Mouse (Mus musculus): ENCODE data around the gene Crabp2.

The Crabp2 gene

DNA sequence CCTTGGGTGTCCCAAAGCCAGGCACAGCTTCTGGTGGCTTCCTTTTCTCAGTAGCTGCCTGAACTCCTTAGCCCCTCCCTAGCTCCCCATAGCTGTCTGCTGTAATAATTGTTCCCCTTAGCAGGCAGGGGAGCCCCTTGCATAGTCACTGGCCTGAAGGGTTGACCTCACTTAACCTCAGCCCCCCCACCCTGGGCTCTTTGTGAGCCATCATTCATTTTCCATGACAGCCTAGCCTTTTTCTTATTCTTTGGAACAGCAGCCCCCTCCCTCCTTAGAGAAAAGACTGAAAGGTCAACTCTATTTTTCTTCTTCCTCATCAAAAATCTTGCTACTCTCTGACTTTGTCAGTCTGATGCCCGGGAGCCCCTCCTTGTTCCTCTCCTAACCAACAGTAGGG is 10.5 kb downstream of the Crabp2 start:
- DNase-seq (ENCODE audit: low read depth) = no peak

- no peak for DNase-seq (ENCODE audit: low read depth)
These were observed 10.9 kb downstream of the Crabp2 start for GRCm38 (mm10) chr3:87959371-87959770.

DNA sequence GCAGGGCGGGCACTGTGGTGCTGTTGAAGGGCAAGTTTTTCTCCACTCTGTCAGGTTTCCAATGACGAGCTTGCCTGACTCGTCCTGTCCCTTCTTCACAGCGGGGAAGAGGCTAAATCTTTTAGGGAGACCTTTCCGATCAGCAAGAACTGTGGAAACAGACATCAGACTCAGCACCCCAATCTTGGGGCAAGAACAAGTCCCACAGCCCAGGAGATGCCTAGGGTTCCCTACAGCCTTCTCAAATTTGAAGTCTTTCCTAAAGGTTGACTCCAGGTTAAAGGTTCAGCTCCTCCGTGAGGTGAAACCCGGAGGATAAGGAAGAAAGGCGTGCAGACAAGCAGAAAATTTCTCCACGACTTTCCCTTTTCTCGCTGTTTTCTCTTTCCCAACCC is 11.7 kb downstream of the Crabp2 start:
- no peak for DNase-seq (ENCODE audit: low read depth)

GRCm38 (mm10) chr3:87960586-87961191 is 12.2 kb downstream of the Crabp2 start:
- DNase-seq (ENCODE audit: low read depth) = peak; percentile 95

DNA sequence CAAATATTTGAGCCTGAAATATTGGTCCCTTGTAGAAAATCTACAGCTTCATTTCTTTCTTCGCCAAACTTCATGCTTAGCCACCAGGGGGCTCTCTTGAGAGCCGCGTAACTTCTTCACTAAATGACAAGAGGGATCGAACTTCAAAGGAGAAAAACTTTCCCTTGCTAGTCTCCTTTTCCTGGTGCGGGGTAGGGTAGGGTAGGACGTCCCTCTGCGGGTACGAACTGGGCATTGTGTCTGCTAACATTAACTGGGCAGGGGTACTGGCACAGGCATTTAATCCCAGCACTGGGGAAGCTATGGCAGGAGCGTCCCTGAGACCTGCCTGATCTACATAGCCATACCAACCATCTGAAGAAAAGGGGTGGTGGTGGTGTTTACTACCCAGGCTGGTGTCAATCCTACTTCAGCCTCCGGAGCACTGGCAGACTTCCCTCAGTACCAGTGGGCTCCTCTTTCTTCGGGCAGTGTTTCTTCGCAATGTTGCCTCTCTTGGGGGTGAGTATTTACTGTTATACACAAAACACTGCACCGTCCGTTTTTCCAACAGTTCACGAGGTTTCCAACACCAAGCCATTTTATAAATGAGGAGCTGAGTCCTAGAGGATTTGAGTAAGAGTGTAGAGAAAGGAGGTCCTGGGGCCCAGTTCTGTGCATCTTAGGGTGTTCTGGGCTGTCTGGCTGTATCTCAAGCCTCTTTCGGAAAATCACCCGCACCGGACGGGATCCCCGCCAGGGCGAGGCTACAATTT is 21.9 kb downstream of the Crabp2 start:
- DNase-seq (ENCODE audit: low read depth) = peak; percentile 70

DNA sequence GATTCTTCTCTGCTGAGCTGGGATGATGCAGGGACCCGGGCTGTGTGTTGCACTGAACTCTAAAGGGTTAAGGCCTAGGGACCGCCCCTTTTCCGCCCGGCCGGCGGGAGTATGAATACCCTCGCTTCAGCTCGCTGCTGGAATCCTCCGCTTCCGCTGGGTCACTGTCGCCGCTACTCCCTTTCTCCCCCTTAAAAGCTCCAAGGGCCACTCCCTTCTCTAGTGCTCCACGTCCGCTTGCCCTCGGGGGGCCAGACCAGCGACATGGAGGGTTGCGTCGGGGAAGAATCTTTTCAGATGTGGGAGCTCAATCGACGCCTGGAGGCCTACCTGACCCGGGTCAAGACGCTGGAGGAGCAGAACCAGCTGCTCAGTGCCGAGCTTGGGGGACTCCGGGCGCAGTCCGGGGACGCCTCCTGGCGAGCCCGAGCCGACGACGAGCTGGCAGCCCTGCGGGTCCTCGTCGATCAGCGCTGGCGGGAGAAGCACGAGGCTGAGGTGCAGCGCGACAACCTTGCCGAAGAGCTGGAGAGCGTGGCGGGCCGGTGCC is 22.5 kb downstream of the Crabp2 start, which contains the start of gene Nes:
Gene Nes, plus strand, starts transcription at position 140 of the 550 bp plus-strand sequence.
- no peak for DNase-seq (ENCODE audit: low read depth)

GRCm38 (mm10) chr3:87971489-87972202 is 23.2 kb downstream of the Crabp2 start:
- DNase-seq (ENCODE audit: low read depth) = no peak

DNA sequence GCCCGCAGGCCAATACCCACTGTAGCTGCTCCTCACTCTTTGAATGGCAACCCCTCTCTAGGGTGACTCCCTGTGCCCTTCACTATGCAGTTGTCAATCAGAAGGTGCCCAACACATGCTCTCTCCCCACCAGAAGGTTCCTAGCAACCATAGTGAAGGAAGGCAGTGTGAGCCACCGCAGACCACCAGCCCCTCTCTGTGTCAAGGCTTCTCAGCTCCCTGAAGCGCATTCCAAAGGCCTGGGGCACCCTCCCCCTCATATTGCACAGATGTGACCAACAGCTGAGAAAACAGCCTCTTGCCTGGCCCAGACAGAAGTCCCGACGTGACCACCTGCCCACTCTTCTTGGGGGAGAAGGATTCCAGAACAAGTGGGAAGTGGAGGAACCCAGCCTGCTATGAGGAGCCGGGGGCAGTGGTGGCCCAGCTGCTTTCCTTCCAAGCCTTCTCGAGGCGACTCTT is 23.8 kb downstream of the Crabp2 start:
- DNase-seq (ENCODE audit: low read depth) = no peak

- no peak for DNase-seq (ENCODE audit: low read depth)
These were observed 24.3 kb downstream of the Crabp2 start for GRCm38 (mm10) chr3:87972776-87973175.

DNA sequence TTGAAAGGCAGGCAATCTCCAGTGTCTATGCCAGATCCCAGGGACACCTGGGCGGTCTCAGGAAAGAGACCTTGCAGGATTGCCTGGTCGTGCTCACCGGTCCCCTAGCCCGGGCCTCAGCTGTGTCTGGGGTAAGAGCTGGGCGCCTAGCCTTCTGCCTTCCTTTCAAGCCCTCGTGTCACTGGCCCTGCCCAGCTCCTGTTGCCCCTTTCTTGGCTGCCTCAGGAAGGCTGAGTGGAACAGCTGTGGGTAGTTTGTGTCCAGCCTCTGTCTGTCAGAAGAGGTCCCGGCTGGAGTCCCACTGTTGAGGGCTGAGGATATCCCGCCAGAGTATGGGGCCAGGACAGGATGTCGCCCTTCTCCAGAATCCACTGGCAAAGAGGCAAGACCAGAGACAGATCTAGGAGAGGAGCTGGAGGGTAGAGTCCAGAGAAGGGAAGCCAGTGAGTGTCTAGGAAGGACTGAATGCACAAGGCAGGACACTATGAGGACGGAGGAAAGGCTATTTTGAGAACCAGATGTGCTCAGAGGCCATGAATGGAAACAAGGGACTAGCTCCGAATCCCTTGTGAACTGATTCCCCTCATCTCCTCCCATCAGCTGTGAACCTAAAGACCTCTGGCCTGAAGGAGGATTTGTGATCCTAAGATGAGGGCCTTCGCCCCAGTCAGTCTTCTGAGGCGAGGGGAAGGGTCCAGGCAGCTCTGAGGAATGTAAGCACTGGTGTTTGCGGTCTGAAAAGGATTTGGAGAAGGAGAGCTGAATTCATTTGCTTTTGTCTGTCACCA is 25.3 kb downstream of the Crabp2 start:
- DNase-seq (ENCODE audit: low read depth) = no peak

DNA sequence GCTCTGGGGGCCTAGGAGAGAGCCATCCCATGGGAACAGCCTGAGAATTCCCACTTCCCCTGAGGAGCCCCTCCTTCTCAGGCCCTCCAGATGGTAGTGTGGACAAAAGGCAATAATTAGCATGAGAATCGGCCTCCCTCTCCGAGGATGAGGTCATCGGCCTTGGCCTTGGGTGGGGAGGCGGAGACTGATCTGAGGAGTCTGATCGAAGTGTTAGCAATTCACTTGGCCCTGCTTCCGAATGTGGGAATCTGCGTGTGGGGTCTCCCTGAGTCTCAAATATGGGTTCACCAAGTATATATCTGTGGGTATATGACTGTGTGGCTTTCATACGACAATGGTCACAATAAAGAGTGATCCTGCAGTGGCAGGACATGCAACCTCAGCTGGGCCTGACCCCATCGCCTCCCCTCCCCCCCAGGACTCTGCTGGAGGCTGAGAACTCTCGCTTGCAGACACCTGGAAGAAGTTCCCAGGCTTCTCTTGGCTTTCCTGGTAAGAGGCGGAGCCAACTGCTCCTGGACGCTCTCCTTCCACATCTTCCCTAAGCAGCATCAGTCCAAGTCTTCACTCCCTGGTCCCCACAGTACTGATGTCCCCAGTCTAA is 26.0 kb downstream of the Crabp2 start:
- DNase-seq (ENCODE audit: low read depth) = no peak

DNA sequence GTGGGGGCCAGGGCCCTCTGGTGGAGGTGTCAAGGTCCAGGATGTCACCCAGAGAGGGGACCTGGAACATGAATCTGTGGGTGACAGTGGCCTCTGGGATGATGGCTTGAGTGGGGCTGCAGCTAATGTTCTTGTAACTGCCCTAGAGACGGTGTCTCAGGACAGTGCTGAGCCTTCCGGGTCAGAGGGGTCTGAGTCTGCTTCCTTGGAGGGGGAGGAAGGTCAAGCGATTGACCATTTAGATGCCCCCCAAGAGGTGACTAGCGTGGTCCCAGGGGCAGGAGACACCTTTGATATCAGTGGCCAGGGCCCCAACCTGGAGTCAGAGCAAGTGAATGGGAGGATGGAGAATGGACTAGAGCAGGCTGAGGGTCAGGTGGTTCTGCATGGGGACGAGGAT is 31.0 kb downstream of the Crabp2 start:
- DNase-seq (ENCODE audit: low read depth) = no peak

- no peak for DNase-seq (ENCODE audit: low read depth)
These were observed 31.6 kb downstream of the Crabp2 start for GRCm38 (mm10) chr3:87980085-87980484.

- no peak for DNase-seq (ENCODE audit: low read depth)
These were observed 32.3 kb downstream of the Crabp2 start for GRCm38 (mm10) chr3:87980728-87981127.

DNA sequence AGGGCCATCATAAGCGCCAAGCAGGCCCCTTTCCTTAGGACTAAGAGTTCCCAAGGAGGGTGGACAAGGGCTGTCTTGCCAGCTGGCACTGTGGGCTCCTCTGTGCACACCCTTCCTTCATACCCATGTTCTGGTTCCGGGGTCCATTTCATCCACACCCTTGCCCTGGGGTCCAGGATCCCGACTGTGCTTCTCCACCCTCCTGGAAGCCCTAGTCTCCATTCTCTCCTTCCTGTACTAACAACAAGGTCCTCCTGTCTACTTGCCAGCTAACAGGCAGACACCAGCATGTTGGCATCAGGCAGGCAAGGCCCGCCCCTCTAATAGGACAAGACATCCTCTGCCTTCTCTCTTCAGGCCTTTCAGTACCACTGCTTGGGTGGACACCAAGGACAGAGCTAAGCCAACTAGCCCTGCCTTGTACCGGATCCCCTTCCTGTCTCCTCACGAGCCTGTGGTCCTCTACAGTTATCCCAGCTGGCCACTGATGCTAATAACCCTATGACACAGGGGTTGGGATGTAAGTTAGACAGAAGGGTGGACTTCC is 32.8 kb downstream of the Crabp2 start:
- no peak for DNase-seq (ENCODE audit: low read depth)

- no peak for DNase-seq (ENCODE audit: low read depth)
These were observed 33.7 kb downstream of the Crabp2 start for GRCm38 (mm10) chr3:87981894-87982835.

DNA sequence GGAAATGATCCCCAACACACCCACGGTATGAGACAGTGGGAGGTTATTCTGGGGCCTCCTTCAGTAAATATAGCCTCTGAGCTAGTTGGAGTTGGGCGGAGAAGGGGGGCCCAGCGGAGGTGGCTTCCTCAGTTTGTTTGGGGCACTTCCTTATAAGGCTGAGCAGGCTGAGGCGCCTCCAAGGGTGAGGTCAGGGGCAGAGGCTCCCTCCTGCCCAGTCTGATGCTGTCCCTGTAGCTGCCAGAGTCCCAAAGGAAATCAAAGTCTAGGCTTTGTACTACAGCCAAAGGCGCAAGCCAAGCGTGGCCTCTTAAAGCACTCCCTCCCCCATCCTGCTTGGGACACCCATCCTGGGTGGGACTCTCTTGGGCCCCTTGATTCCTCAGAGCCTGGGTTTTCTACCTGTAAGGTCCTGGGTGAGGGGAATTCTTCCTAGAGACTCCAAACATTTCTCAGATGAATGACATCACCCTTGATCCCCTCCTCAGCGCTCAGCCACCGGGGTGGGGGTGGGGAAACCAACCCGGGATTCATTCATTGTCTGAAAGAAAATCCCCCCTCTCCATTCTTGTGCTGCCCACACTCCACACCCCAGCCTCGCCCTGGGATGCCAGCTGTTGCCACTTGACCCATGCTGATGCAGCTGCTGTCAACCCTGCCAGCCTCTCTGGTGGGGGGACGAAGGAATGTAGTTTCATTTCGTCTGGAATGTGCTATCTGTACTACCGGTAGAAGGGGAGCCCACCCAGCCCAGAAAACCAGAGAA is 34.6 kb downstream of the Crabp2 start:
- DNase-seq (ENCODE audit: low read depth) = peak; percentile 69

DNA sequence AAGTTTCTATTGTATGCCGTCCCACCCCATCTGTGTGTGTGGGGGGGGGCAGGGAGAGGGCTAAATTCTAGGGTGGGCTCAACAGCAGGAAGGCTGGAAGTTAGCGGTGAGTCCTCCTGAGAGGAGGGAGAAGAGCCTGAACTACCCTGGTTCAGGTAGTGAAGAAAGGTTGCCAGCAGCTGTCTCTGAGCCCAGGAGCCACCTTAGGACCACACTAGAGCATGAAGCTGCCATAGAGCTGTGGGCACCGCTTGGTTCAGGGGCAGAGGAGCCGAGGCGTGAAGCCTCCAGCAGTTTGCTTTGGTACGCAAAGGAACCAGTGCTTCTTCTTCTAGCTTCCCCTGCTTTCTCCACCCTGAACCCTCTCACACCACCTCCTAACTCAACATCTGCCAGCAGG is 35.2 kb downstream of the Crabp2 start:
- no peak for DNase-seq (ENCODE audit: low read depth)

DNA sequence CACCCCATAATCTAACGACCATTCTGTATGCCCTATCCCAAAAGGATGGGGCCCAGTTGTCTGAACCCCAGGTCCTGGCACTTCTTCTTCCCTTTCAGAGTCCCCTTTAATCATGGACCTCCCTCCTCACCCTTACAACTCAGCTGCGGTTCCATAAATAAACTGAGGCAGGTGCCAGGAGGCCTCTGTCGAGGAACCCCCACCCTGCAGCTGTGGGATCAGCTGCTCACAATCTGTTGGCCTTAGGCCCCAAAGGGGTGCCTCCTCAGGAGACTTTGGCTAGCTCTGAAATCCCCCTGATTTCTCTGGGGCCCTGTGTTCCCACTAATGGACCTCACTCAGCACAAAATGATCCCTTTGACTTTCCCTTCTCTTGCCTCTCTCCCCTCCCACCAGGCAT is 35.6 kb downstream of the Crabp2 start:
- no peak for DNase-seq (ENCODE audit: low read depth)

All from 416B (cell line).